Mouse (Mus musculus) adrenal gland, adult (tissue): ENCODE results near the gene Klra17.
"Not testable (repeated sequence)": the region's sequence is repeated elsewhere in the genome, so short reads cannot be mapped to it uniquely, and the experiment has no call there.

Experiments
- DNase-seq, 2 experiments: peaks; one replicate each; pipeline ENCODE4 v3.0.0; 2022 to 2023; ENCODE audit warnings: low spot score in 1 of 2; ENCODE audit not compliant: inconsistent age in 2 of 2

Gene Klra17

GRCm38 (mm10) chr6:129876549-129876948 lies at the start of gene Klra17:
Gene Klra17, minus strand, starts transcription at chr6:129876672.
- DNase-seq: no peak

DNA sequence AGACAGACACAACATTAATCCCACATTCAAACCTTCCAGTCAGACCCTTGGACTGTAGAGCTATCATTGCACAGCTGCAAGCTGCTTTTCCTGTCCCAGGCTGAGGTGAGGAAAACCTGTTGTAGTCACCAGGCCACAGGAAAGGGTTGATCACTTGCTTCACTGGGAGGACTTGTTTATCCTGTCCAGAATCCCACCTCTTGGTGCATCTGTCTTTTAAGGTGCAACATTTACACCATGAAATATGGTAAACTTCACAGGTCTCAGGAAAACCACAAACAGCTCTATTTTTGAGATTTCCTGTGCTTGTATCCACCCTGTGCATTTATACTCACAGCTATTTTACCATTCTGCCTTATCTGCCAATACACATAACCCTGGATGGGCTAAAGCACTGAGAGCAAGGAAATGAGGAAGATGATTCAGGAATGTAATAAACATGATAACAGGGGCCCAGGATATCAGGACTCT lies 41.0 kb upstream of the Klra17 start, which contains the start of gene Klra5:
Gene Klra5, minus strand, starts transcription at position 175 of the 471 bp plus-strand sequence.
- DNase-seq: not testable (repeated sequence)

- DNase-seq: no peak
These were observed 40.5 kb upstream of the Klra17 start for GRCm38 (mm10) chr6:129916996-129917395.

GRCm38 (mm10) chr6:129882525-129882924 lies 6.1 kb upstream of the Klra17 start:
- DNase-seq: no peak

- not testable (repeated sequence) for DNase-seq
These were observed 14.1 kb downstream of the Klra17 start, which contains the start of gene Gm17631 for GRCm38 (mm10) chr6:129862349-129862748. Gene Gm17631, plus strand, starts transcription at chr6:129862649.

- peak in 1 of 2 experiments; percentile 18 for DNase-seq
These were observed 50.9 kb downstream of the Klra17 start for GRCm38 (mm10) chr6:129825559-129825958.

GRCm38 (mm10) chr6:129824004-129824403 lies 52.5 kb downstream of the Klra17 start:
- no peak for DNase-seq

DNA sequence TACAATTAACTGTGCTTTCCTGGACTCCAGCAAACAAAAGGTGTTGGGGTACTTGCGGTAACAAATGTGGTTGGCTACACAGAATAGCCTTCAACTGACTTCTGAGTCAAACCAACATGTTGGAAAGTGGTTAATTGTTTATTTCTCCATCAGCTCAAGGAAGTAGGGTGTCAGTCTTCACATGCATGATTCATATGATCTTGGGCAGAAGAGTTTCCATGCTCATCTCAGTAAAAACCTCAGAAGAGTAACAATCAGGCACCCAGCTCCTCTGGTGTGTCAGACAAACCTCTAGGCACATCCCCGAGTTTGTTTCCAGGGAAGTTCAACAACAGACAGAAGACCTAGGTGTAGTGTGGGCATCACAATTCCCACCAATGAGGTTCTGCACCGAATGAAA lies 58.7 kb downstream of the Klra17 start:
- DNase-seq: no peak

- not testable (repeated sequence) for DNase-seq
These were observed 92.3 kb downstream of the Klra17 start, which contains the start of gene Gm156 for GRCm38 (mm10) chr6:129784170-129784569. Gene Gm156, minus strand, starts transcription at chr6:129784270.
